Mouse (Mus musculus): ENCODE data around the gene Slc13a3.

- TF ChIP-seq CTCF (IDR thresholded peaks at IDR 0.05; ENCODE audit: borderline replicate concordance, insufficient read depth, low read length): no peak
- TF ChIP-seq POLR2A (IDR thresholded peaks at IDR 0.05; ENCODE audit: low read depth, low read length): no peak
These were observed 37.4 kb upstream of the Slc13a3 start for GRCm38 (mm10) chr2:165510466-165510865.

Data from embryonic fibroblast, embryonic 13.5 days (primary cell).